Mouse (Mus musculus): ENCODE results near the gene Slc12a4.
"Not testable (repeated sequence)": the region's sequence is repeated elsewhere in the genome, so short reads cannot be mapped to it uniquely, and the experiment has no call there.

Slc12a4 gene

GRCm38 (mm10) chr8:105965905-105966341 is at the start of gene Slc12a4:
Gene Slc12a4, minus strand, starts transcription at chr8:105966097.
- DNase-seq (ENCODE audit: extremely low spot score, low spot score), result peak; percentile 80

GRCm38 (mm10) chr8:106012203-106012602 is 46.3 kb upstream of the Slc12a4 start:
- not testable (repeated sequence) for DNase-seq (ENCODE audit: extremely low spot score, low spot score)

DNA sequence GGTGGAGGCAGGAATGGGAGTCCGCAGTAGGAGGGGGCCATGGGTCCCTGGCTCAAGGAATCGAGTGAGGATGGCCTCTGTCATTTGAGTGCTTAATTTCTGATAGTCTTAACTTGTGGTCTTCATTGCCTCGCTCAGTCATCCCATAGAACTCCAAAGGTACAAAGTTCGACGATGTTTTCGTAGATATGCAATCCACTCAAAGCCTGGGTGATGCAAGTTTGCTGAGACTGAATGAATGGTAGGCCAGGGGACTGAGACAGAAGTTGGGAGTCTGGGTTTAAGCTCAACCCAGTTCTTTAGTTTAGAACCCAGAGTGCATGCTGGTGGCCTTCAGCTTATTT is 45.7 kb upstream of the Slc12a4 start, which contains the start of gene Ddx28:
Ddx28 (minus strand) TSS at position 240 of the 344 bp plus-strand sequence.
- DNase-seq (ENCODE audit: extremely low spot score, low spot score), result no peak

DNA sequence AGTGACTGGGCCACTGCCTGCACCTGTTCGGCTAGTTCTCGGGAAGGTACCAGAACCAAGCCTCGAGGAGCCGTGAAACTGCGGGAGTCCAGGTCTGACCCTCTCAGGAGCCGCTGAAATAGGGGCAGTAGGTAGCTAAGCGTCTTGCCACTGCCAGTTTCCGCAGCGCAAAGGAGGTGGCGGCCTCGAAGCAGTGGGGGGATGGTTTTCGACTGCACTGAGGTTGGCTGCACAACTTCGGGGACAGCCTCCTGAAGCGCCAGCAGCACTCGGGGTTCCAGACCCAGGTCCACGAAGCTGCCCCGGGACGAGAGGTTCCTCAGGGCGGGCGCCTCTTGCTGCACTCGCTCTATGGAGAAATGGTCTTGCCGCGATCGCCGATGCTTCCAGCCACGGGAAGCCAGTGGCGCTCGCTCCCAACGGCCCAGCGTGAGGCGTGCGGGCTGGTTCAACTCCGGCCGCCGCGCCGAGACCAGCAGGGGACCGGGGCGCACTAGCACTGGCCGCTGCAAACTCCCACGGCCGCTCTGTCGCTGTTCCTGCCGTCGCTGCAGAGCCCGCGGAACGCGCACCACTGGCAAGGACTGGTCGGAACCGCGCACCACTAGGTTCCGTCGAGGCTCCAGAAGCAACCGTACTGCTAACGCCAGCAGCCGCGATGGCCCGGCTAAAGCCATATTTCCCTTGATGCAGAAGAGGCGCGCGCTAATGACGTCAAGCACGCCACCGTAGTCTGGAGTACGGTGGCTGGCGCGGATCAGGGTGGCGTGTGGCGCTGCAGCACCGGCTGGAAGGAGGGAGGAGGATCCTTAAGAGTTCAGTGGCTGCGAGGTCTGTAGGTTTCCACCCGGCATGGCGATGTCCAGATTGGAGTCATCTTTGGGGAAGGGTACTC is 45.1 kb upstream of the Slc12a4 start:
- peak; percentile 95 for DNase-seq (ENCODE audit: extremely low spot score, low spot score)

GRCm38 (mm10) chr8:106007891-106008290 is 42.0 kb upstream of the Slc12a4 start:
- DNase-seq (ENCODE audit: extremely low spot score, low spot score), result not testable (repeated sequence)

- DNase-seq (ENCODE audit: extremely low spot score, low spot score), result no peak
Observed at GRCm38 (mm10) chr8:106007135-106007534, 41.2 kb upstream of the Slc12a4 start.

- DNase-seq (ENCODE audit: extremely low spot score, low spot score), result no peak
Observed at GRCm38 (mm10) chr8:106006413-106006812, 40.5 kb upstream of the Slc12a4 start.

DNA sequence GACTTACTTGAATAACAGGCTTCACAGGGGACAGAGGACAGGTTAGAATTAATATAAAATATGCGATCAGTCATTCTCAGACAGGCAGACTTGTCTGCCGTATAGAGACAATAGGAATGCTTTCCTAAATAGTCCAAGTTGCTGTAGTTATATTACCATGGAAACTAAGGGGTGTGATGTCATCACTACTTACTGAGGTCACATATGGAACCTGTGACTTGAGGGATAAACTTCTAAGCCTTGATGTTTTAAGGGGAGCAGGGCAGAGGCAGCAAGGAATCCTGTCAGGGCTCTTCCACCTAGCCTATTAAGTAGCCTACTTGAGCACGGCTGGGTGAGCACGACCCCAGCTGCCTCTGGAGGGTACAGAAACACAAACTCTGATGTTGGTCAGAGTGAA is 40.0 kb upstream of the Slc12a4 start, which contains the start of gene Dpep2nb:
Dpep2nb (minus strand) TSS at position 101 of the 400 bp plus-strand sequence.
- no peak for DNase-seq (ENCODE audit: extremely low spot score, low spot score)

DNA sequence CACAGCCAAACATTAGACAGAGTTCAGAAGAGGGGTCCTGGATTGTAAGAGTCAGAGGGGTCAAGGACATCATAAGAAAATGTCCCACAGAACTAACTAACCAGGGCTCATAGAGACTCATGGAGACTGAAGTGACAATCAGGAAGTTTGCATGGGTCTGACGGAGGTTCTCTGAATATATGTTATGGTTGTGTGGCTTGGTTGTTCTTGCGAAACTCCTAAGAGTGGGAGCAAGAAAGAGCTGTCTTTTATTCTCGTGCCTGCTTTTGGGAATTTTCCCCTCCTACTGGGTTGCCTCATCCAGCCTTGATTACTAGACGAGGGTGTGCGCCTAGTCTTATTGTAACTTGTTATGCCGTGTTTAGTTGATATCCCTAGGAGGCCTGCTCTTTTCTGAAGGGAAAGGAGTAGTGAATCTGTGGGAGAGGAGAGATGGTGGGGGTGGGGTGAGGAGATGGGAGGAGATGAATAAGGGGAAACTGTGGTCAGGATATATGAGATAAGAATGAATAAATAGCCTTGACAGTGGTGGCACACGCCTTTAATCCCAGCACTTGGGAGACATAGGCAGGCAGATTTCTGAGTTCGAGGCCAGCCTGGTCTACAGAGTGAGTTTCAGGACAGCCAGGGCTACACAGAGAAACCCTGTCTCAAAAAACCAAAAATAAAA is 38.8 kb upstream of the Slc12a4 start:
- DNase-seq (ENCODE audit: extremely low spot score, low spot score), result no peak

- no peak for DNase-seq (ENCODE audit: extremely low spot score, low spot score)
Observed at GRCm38 (mm10) chr8:106001908-106002307, 36.0 kb upstream of the Slc12a4 start.

DNA sequence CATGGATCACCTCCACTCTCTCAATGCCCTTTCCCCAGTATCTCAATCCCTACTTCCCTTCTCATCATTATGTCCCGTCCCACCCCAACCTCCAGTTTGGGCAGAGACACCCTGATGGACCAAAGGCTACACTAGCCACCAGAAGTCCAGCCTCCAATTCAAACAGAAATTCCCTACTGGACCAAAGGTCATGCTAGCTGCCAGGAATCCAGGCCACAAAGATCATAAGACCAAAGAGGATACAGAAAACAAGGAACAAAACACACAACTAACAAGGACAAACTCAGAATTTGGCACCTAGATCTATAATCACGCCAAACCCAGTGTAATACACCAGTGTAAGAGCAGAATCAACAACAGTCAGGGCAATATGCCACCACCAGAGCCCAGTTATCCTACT is 33.1 kb upstream of the Slc12a4 start:
- no peak for DNase-seq (ENCODE audit: extremely low spot score, low spot score)

DNA sequence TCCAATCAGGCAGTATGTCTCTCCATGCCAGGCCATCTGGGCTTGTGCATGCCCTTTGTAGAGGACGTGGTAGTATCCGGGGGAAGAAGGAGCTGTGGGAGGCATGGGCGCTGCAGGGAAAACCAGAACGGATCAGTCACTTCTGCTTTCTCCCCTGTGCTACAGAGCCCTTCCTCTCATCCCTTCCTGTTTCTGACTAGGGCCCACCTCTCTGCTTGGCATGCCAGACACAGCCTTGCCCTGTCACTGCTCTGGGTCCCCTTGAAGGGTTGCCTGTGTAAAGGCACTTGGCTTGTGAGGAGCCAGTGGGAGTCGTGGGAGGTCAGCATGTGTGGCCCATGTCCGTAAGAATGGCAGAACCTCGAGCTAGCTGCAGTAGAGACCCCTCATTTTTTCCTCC is 30.5 kb upstream of the Slc12a4 start:
- DNase-seq (ENCODE audit: extremely low spot score, low spot score), result no peak

DNA sequence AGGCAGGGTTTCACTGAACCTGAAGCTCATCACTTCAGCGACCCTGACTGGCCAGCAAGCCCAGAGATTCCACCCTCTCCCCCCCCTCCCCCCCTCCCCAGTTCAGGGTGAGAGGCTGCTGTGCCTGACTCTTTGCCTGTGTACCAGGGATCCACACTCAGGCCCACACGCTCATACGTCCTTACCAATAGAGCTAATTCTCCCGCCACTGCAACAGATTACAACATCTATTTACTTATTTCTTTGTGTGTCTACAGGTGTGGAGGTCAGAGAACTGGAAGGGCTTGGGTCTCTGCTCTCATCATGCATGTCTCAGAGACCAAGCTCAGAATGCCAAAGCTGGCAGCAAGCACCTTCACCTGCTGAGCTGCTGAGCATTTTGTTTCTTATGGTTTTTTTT is 27.3 kb upstream of the Slc12a4 start:
- DNase-seq (ENCODE audit: extremely low spot score, low spot score), result no peak

DNA sequence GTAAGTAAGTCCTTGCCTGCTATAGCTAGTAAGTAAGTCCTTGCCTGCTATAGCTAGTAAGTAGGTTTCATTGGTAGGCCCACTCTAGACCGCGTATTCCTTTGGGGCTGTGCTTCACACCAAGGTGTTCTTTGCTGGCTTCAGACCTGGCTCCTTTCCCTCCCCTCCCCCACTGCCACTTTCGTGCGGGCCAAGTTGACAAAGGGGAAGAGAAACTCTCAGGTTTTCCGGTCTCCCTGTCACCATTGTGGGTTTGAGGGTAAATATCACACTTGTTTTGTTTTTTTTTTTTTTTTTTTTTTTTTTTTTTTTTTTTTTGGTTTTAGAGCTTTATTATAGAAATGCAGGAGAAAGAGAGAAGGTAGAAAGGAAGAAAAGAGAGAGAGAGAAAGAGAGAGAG is 26.6 kb upstream of the Slc12a4 start:
- no peak for DNase-seq (ENCODE audit: extremely low spot score, low spot score)

DNA sequence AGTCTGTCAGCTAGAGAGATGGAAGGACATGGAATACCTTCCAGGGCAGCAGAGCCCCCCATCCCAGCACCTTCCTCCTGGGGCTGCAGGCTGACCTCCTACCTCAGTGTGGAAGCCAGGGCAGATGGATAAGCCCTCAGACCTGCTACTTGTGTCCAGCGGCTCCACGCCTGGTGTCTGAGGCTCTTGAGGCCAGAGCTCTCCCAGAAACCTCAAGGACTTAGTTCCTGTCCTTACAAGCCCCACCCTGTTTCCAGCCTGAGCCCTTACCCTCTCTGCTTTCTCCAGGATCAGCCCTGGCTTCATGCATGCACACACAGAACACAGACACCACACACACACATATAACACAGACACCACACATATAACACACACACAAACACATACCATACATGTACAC is 25.6 kb upstream of the Slc12a4 start:
- no peak for DNase-seq (ENCODE audit: extremely low spot score, low spot score)

DNA sequence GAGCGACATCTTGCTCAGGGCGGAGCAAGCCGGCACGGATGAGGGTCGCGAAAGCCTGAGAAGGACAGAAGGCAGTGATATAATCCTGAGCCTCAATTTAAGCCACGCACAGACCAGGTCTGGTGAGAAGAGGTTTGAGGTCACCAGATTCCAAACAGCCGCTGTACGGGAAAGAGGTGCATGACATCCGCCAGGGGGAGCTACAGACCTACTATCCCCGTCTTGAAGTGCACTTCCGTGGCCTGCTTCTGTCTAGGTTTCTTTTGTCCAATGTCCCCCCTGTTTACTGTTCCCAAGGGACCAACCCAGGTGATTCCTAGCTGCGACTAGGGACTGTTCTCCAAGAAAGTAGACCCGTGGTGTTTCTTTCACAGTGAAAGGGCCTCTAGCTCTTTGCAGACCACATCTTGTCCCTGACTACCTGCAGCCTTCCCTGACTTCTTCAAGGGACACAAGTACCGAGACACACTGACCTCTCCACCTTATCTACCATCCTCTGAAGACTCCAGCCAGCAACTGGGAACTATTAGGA is 25.0 kb upstream of the Slc12a4 start, which contains the start of gene Dus2:
Dus2 (plus strand) TSS at position 482 of the 532 bp plus-strand sequence.
- peak; percentile 79 for DNase-seq (ENCODE audit: extremely low spot score, low spot score)

DNA sequence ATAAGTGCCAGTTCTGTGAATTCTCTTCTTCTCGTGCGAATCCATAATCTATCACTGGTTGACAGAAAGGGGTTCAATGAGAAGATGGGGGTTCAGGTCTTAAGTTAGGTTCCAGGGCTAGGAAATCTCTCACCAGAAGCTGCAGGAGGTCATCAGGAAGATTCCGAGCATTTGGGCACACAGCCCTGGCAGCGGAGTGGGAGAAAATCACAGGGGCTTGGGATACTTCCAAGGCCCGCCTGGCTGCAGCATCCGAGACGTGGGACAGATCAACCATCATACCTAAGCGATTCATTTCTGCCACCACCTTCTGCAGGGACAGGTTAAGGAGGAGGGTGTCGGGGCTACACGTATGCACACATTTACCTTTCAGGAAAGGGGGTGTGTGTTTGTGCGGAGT is 22.6 kb upstream of the Slc12a4 start:
- DNase-seq (ENCODE audit: extremely low spot score, low spot score), result no peak

DNA sequence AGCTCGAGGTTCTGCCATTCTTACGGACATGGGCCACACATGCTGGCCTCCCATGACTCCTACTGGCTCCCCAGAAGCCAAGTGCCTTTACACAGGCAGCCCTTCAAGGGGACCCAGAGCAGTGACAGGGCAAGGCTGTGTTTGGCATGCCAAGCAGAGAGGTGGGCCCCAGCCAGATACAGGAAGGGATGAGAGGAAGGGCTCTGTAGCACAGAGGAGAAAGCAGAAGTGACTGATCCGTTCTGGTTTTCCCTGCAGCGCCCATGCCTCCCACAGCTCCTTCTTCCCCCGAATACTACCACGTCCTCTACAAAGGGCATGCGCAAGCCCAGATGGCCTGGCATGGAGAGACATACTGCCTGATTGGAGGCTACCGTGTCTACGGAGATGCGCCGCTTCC is 17.5 kb upstream of the Slc12a4 start:
- DNase-seq (ENCODE audit: extremely low spot score, low spot score), result not testable (repeated sequence)

- DNase-seq (ENCODE audit: extremely low spot score, low spot score), result no peak
Observed at GRCm38 (mm10) chr8:105981146-105981545, 15.2 kb upstream of the Slc12a4 start.

DNA sequence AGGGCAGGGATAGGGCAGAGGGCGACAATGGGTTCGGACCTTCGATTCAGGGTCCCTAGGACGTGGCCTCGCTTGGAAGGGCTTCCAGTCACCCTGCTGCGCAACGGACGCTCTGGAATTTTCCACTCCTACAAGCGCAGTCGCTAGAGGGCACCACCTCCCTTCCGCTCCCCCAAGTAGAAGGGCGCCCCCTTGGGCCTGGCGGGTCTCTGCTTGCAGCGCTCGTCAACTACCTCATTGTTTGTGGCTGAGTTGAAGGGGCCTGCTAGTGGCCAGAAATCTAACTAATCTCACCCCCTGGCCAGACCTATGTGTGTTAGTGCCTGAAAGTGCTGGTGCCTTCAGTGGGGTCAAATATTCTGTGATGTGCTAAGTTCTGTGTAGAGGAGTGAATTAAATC is 13.4 kb upstream of the Slc12a4 start, which contains the start of gene Dpep3:
Dpep3 (minus strand) TSS at position 105 of the 400 bp plus-strand sequence.
- no peak for DNase-seq (ENCODE audit: extremely low spot score, low spot score)

GRCm38 (mm10) chr8:105975363-105975762 is 9.5 kb upstream of the Slc12a4 start:
- no peak for DNase-seq (ENCODE audit: extremely low spot score, low spot score)
